Mouse (Mus musculus): ENCODE measurements at regions not wholly inside any gene's neighbourhood (a gene's known extent, or its start where the extent isn't known, plus 50 kb on each side); places are given as distances from the start of the nearest gene placed in this dataset.

- Histone ChIP-seq H3K27ac (ENCODE audit: insufficient read depth, low read depth, low read length) (no peak overlapping the region), H3K4me3 (ENCODE audit: insufficient read depth, low read length) (no peak overlapping the region), H3K4me1 (ENCODE audit: control insufficient read depth, insufficient read depth, low read length) (peaks cover 15% of the 10 kb centered on the region)
- TF ChIP-seq POLR2A (IDR thresholded peaks at IDR 0.05; ENCODE audit: borderline replicate concordance, low read depth, low read length) (no peak), CTCF (IDR thresholded peaks at IDR 0.05; ENCODE audit: low read depth, low read length) (no peak)
Measured at GRCm38 (mm10) chr17:45896142-45896921, 135.8 kb downstream of the Vegfa start.

GRCm38 (mm10) chr17:45894166-45894565, 138.0 kb downstream of the Vegfa start:
- Histone ChIP-seq H3K4me1 (ENCODE audit: control insufficient read depth, insufficient read depth, low read length) (peaks cover 15% of the 10 kb centered on the region), H3K4me3 (ENCODE audit: insufficient read depth, low read length) (no peak overlapping the region), H3K27ac (ENCODE audit: insufficient read depth, low read depth, low read length) (no peak overlapping the region)
- no peak for TF ChIP-seq CTCF (IDR thresholded peaks at IDR 0.05; ENCODE audit: low read depth, low read length)
- no peak for TF ChIP-seq POLR2A (IDR thresholded peaks at IDR 0.05; ENCODE audit: borderline replicate concordance, low read depth, low read length)

- H3K4me3 ChIP-seq (ENCODE audit: insufficient read depth, low read length): no peak overlapping the region
- H3K27ac ChIP-seq (ENCODE audit: insufficient read depth, low read depth, low read length): no peak overlapping the region
- TF ChIP-seq POLR2A (IDR thresholded peaks at IDR 0.05; ENCODE audit: borderline replicate concordance, low read depth, low read length) (no peak), CTCF (IDR thresholded peaks at IDR 0.05; ENCODE audit: low read depth, low read length) (no peak)
- peaks cover 15% of the 10 kb centered on the region for H3K4me1 ChIP-seq (ENCODE audit: control insufficient read depth, insufficient read depth, low read length)
Measured at GRCm38 (mm10) chr17:45893698-45894097, 138.5 kb downstream of the Vegfa start.

GRCm38 (mm10) chr17:45893094-45893493, 139.1 kb downstream of the Vegfa start:
- no peak overlapping the region for H3K4me3 ChIP-seq (ENCODE audit: insufficient read depth, low read length)
- H3K4me1 ChIP-seq (ENCODE audit: control insufficient read depth, insufficient read depth, low read length): peaks cover 15% of the 10 kb centered on the region
- H3K27ac ChIP-seq (ENCODE audit: insufficient read depth, low read depth, low read length): no peak overlapping the region
- TF ChIP-seq POLR2A (IDR thresholded peaks at IDR 0.05; ENCODE audit: borderline replicate concordance, low read depth, low read length): no peak
- no peak for TF ChIP-seq CTCF (IDR thresholded peaks at IDR 0.05; ENCODE audit: low read depth, low read length)

GRCm38 (mm10) chr17:45889451-45889850, 142.7 kb downstream of the Vegfa start:
- Histone ChIP-seq H3K4me3 (ENCODE audit: insufficient read depth, low read length) (no peak overlapping the region), H3K4me1 (ENCODE audit: control insufficient read depth, insufficient read depth, low read length) (peaks cover 8% of the 10 kb centered on the region), H3K27ac (ENCODE audit: insufficient read depth, low read depth, low read length) (no peak overlapping the region)
- TF ChIP-seq CTCF (IDR thresholded peaks at IDR 0.05; ENCODE audit: low read depth, low read length): no peak
- TF ChIP-seq POLR2A (IDR thresholded peaks at IDR 0.05; ENCODE audit: borderline replicate concordance, low read depth, low read length): no peak

- Histone ChIP-seq H3K4me1 (ENCODE audit: control insufficient read depth, insufficient read depth, low read length) (peaks cover 7% of the 10 kb centered on the region), H3K27ac (ENCODE audit: insufficient read depth, low read depth, low read length) (no peak overlapping the region), H3K4me3 (ENCODE audit: insufficient read depth, low read length) (no peak overlapping the region)
- TF ChIP-seq CTCF (IDR thresholded peaks at IDR 0.05; ENCODE audit: low read depth, low read length): no peak
- TF ChIP-seq POLR2A (IDR thresholded peaks at IDR 0.05; ENCODE audit: borderline replicate concordance, low read depth, low read length): no peak
Measured at GRCm38 (mm10) chr17:45889051-45889450, 143.1 kb downstream of the Vegfa start.

- TF ChIP-seq POLR2A (IDR thresholded peaks at IDR 0.05; ENCODE audit: borderline replicate concordance, low read depth, low read length) (no peak), CTCF (IDR thresholded peaks at IDR 0.05; ENCODE audit: low read depth, low read length) (no peak)
- Histone ChIP-seq H3K4me3 (ENCODE audit: insufficient read depth, low read length) (no peak overlapping the region), H3K27ac (ENCODE audit: insufficient read depth, low read depth, low read length) (no peak overlapping the region), H3K4me1 (ENCODE audit: control insufficient read depth, insufficient read depth, low read length) (peaks cover 4% of the 10 kb centered on the region; the same call in 1 of the 2 replicates)
Measured at GRCm38 (mm10) chr17:45886420-45887049, 145.6 kb downstream of the Vegfa start.

- Histone ChIP-seq H3K4me3 (ENCODE audit: insufficient read depth, low read length) (no peak overlapping the region), H3K27ac (ENCODE audit: insufficient read depth, low read depth, low read length) (no peak overlapping the region), H3K4me1 (ENCODE audit: control insufficient read depth, insufficient read depth, low read length) (peaks cover 10% of the 10 kb centered on the region)
- no peak for TF ChIP-seq POLR2A (IDR thresholded peaks at IDR 0.05; ENCODE audit: borderline replicate concordance, low read depth, low read length)
- no peak for TF ChIP-seq CTCF (IDR thresholded peaks at IDR 0.05; ENCODE audit: low read depth, low read length)
Measured at GRCm38 (mm10) chr17:45885461-45886336, 146.5 kb downstream of the Vegfa start.

- TF ChIP-seq POLR2A (IDR thresholded peaks at IDR 0.05; ENCODE audit: borderline replicate concordance, low read depth, low read length) (no peak), CTCF (IDR thresholded peaks at IDR 0.05; ENCODE audit: low read depth, low read length) (no peak)
- H3K4me3 ChIP-seq (ENCODE audit: insufficient read depth, low read length): no peak overlapping the region
- H3K27ac ChIP-seq (ENCODE audit: insufficient read depth, low read depth, low read length): no peak overlapping the region
- peaks cover 19% of the 10 kb centered on the region for H3K4me1 ChIP-seq (ENCODE audit: control insufficient read depth, insufficient read depth, low read length)
Measured at GRCm38 (mm10) chr17:45884021-45884722, 148.0 kb downstream of the Vegfa start.
